Mouse (Mus musculus) testis, adult 2 months (tissue): ENCODE data around the gene Arhgap24. TPM values are rescaled to one million over a fixed set of nuclear protein-coding genes. Genes with fewer than 3 reads are reported as not detected.
A peak's percentile ranks its signal among the peaks of the same experiment; 100 is the strongest.

ENCODE experiments used
- H3K27ac ChIP-seq: fragments of 200-500 bp; 2 replicates; pipeline ENCODE4 v1.5.1; 2012; ENCODE audit warnings: low read depth, low read length; ENCODE audit not compliant: control insufficient read depth, insufficient read depth
- H3K27me3 ChIP-seq: fragments of 200-500 bp; 2 replicates; pipeline ENCODE4 v1.6.1; 2012; ENCODE audit warnings: mild to moderate bottlenecking, low read length, moderate library complexity; ENCODE audit not compliant: control insufficient read depth, insufficient read depth
- H3K36me3 ChIP-seq: fragments of 200-500 bp; 2 replicates; pipeline ENCODE4 v1.6.1; 2012; ENCODE audit warnings: mild to moderate bottlenecking, low read length; ENCODE audit not compliant: control insufficient read depth, insufficient read depth
- H3K4me1 ChIP-seq: fragments of 200-500 bp; 2 replicates; pipeline ENCODE4 v1.6.1; 2012; ENCODE audit warnings: low read length; ENCODE audit not compliant: control insufficient read depth, insufficient read depth
- H3K4me3 ChIP-seq: fragments of 200-500 bp; 2 replicates; pipeline ENCODE4 v1.5.1; 2012; ENCODE audit warnings: low read depth, mild to moderate bottlenecking, low read length, moderate library complexity, mixed read lengths; ENCODE audit not compliant: control insufficient read depth
- CTCF ChIP-seq: fragments of 200-500 bp; IDR thresholded peaks from 2 replicates; pipeline ENCODE4 v1.5.1; 2012; ENCODE audit warnings: low read depth, mild to moderate bottlenecking, inconsistent platforms, low read length, moderate library complexity; ENCODE audit not compliant: control insufficient read depth, insufficient read depth, insufficient replicate concordance
- POLR2A ChIP-seq: fragments of 200-500 bp; IDR thresholded peaks from 2 replicates; pipeline ENCODE4 v1.6.1; 2012; ENCODE audit warnings: low read depth, mild to moderate bottlenecking, inconsistent platforms, low read length, moderate library complexity; ENCODE audit not compliant: control insufficient read depth
- polyA plus RNA-seq: library from polyadenylated mRNA; depleted of rRNA; stranded (reverse); fragments of >200 nt; gene quantifications from 2 replicates; pipeline ENCODE4 v1.2.3, GENCODE M21; 2012

Gene Arhgap24
- polyA plus RNA-seq, 1 experiment: 1.9 TPM

GRCm38 (mm10) chr5:102470284-102470683 is 10.9 kb upstream of the Arhgap24 start:
- Histone ChIP-seq H3K4me1 (no peaks in the 10 kb centered on the region), H3K27me3 (no peaks in the 10 kb centered on the region), H3K27ac (no peak overlapping the region), H3K36me3 (no peaks in the 10 kb centered on the region), H3K4me3 (no peak overlapping the region)
- TF ChIP-seq POLR2A (no peak), CTCF (no peak)

- H3K36me3 ChIP-seq: no peaks in the 10 kb centered on the region
- no peaks in the 10 kb centered on the region for H3K27me3 ChIP-seq
- H3K4me3 ChIP-seq: peak overlapping the region; percentile 46; the same call in 1 of the 2 replicates
- H3K4me1 ChIP-seq: peaks cover 9% of the 10 kb centered on the region
- TF ChIP-seq POLR2A (no peak), CTCF (no peak)
- no peak overlapping the region for H3K27ac ChIP-seq
Measured at GRCm38 (mm10) chr5:102478076-102478475, 3.1 kb upstream of the Arhgap24 start.

DNA sequence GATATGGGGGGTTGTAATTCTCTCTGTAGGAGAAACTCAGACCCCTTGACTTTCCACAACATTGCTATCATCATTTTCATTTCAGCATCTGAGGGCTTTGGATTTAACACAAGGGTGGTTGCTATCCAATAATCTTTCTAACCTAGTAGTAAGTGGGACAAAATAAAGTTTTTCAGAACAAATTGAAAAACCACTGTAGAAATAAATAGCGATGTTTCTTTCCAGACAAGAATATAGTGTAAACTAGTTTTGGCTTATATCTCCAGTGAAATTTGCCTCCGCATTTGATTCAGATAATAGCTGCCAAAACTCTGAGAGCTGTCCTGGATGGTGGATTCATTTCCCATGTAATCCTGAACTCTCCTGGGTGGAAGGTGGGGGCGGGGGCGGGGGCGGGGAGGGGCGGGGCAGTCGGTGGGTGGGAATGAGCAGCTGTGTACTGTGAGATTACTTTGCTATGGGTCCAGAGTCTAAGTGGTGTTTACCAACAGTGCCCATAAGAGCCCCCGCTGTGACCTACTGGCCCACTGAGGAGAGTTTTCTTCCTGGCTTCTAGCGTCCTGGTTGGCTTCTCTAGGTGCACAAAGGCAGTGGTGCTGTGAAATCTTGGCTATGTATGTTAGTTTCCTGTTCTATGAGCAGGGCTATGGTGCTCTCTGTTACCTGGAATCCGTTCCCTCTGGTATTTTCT is 2.2 kb downstream of the Arhgap24 start:
- H3K4me1 ChIP-seq: peaks cover 9% of the 10 kb centered on the region
- H3K27ac ChIP-seq: no peak overlapping the region
- no peak overlapping the region for H3K4me3 ChIP-seq
- H3K36me3 ChIP-seq: no peaks in the 10 kb centered on the region
- no peaks in the 10 kb centered on the region for H3K27me3 ChIP-seq
- TF ChIP-seq POLR2A (no peak), CTCF (no peak)

- H3K4me1 ChIP-seq: no peaks in the 10 kb centered on the region
- no peak overlapping the region for H3K27ac ChIP-seq
- no peaks in the 10 kb centered on the region for H3K36me3 ChIP-seq
- no peak overlapping the region for H3K4me3 ChIP-seq
- TF ChIP-seq POLR2A (no peak), CTCF (no peak)
- H3K27me3 ChIP-seq: no peaks in the 10 kb centered on the region
Measured at GRCm38 (mm10) chr5:102491554-102491953, 10.4 kb downstream of the Arhgap24 start.

- Histone ChIP-seq H3K4me3 (no peak overlapping the region), H3K4me1 (no peaks in the 10 kb centered on the region), H3K27ac (no peak overlapping the region), H3K36me3 (no peaks in the 10 kb centered on the region), H3K27me3 (no peaks in the 10 kb centered on the region)
- TF ChIP-seq POLR2A (no peak), CTCF (no peak)
Measured at GRCm38 (mm10) chr5:102492152-102492551, 11.0 kb downstream of the Arhgap24 start.

DNA sequence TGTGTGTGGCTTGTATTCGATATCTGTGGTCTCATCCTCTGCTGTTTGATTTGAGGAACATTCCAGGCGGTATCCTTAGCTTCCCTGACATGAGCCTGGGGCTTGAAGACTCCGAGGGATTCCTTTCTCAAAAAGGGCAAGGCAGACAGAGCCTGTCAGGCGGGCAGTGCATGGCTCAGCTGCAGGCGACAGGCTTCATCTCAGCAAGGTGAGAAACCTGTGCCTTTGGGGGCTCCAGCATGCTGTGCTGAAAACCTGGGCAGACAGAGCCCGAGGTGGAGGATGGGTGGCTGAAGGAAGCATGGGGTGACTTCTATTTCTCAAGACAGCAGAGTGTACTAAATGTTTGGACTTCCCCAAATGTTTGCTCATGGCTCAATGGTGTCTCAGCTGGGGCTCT is 13.6 kb downstream of the Arhgap24 start:
- no peak for TF ChIP-seq POLR2A
- TF ChIP-seq CTCF: no peak
- no peak overlapping the region for H3K27ac ChIP-seq
- no peaks in the 10 kb centered on the region for H3K27me3 ChIP-seq
- H3K4me3 ChIP-seq: no peak overlapping the region
- no peaks in the 10 kb centered on the region for H3K36me3 ChIP-seq
- H3K4me1 ChIP-seq: no peaks in the 10 kb centered on the region

GRCm38 (mm10) chr5:102497205-102497604 is 16.0 kb downstream of the Arhgap24 start:
- H3K4me1 ChIP-seq: no peaks in the 10 kb centered on the region
- no peak overlapping the region for H3K4me3 ChIP-seq
- no peak overlapping the region for H3K27ac ChIP-seq
- no peaks in the 10 kb centered on the region for H3K27me3 ChIP-seq
- TF ChIP-seq CTCF (no peak), POLR2A (no peak)
- H3K36me3 ChIP-seq: no peaks in the 10 kb centered on the region
